Mouse (Mus musculus): ENCODE measurements around the gene Gpr68.

DNA sequence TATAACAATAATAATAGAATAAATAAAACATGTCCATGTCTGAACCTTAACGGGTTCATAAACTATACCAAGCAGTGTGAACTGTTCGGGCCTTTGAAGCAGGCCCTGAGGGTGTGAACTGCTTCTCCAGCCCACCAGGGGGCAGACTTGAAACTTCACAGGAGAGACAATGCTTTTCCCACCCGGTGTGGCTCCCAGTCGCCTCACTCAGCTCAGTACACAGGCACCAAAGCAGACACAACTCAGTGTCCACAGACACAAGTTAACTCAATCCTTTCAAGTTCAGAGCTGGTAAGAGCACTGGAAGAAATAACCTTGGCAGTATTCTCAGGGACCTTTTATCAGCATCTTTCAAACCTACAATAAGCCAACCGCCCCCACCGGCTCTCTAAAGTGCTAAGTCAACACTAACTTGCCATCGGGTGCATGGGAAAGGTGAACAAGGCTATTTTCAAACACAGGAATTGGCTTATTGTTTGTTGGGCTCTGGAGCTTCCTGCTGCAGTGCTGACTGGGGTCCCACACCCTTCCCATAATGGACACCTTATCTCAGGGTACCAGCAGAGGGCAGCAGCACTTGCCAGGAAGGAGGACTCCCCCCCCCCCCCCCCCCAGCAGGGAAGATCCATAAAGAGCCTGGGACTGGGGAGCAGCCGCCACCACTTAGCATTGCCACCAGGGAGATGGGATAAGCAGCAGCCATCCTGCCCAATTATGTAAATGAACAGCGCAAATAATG, 44.4 kb upstream of the Gpr68 start:
- no peak for TF ChIP-seq POLR2A (IDR thresholded peaks at IDR 0.05; ENCODE audit: low read depth, low read length)
- TF ChIP-seq CTCF (IDR thresholded peaks at IDR 0.05; ENCODE audit: extremely low read depth, insufficient read length, insufficient replicate concordance, low read depth, low read length), result peak; percentile 79; the same call in 1 of the 2 replicates
